Mouse (Mus musculus): ENCODE results near the gene Matn4. TPM values are rescaled to one million over a fixed set of nuclear protein-coding genes. Genes with fewer than 3 reads are reported as not detected.

The Matn4 gene
- polyA plus RNA-seq, 1 experiment, result 0.82 TPM

GRCm38 (mm10) chr2:164366947-164367346 lies 38.0 kb downstream of the Matn4 start:
- H3K4me3 ChIP-seq (ENCODE audit: extremely low read depth, insufficient read depth, insufficient read length), result no peak overlapping the region
- no peaks in the 10 kb centered on the region for H3K36me3 ChIP-seq (ENCODE audit: control insufficient read depth, insufficient read depth, low read length)
- H3K27ac ChIP-seq (ENCODE audit: insufficient read depth, low read length), result no peak overlapping the region
- 41% methylated on average over 3 of the region's 3 CpGs for WGBS
- TF ChIP-seq CTCF (IDR thresholded peaks at IDR 0.05; ENCODE audit: extremely low read depth, insufficient read depth, insufficient read length, insufficient replicate concordance) (no peak), POLR2A (IDR thresholded peaks at IDR 0.05; ENCODE audit: low read depth, low read length) (no peak)
- no peaks in the 10 kb centered on the region for H3K27me3 ChIP-seq (ENCODE audit: control insufficient read depth, insufficient read depth, low read length)
- peaks cover 11% of the 10 kb centered on the region for H3K4me1 ChIP-seq (ENCODE audit: control insufficient read depth, insufficient read depth, insufficient read length)
- DNase-seq (ENCODE audit: low read depth in 1 of 2, low spot score in 2 of 2), result no peak

- H3K4me3 ChIP-seq (ENCODE audit: extremely low read depth, insufficient read depth, insufficient read length), result no peak overlapping the region
- no peaks in the 10 kb centered on the region for H3K27me3 ChIP-seq (ENCODE audit: control insufficient read depth, insufficient read depth, low read length)
- H3K4me1 ChIP-seq (ENCODE audit: control insufficient read depth, insufficient read depth, insufficient read length), result peaks cover 10% of the 10 kb centered on the region; the same call in 1 of the 2 replicates
- no peak overlapping the region for H3K27ac ChIP-seq (ENCODE audit: insufficient read depth, low read length)
- H3K36me3 ChIP-seq (ENCODE audit: control insufficient read depth, insufficient read depth, low read length), result no peaks in the 10 kb centered on the region
- no peak for DNase-seq (ENCODE audit: low read depth in 1 of 2, low spot score in 2 of 2)
- TF ChIP-seq CTCF (IDR thresholded peaks at IDR 0.05; ENCODE audit: extremely low read depth, insufficient read depth, insufficient read length, insufficient replicate concordance), result no peak
- 47% methylated on average over 13 of the region's 13 CpGs for WGBS
Observed at GRCm38 (mm10) chr2:164360974-164361657, 43.8 kb downstream of the Matn4 start.

GRCm38 (mm10) chr2:164359668-164360067 lies 45.3 kb downstream of the Matn4 start:
- TF ChIP-seq CTCF (IDR thresholded peaks at IDR 0.05; ENCODE audit: extremely low read depth, insufficient read depth, insufficient read length, insufficient replicate concordance), result no peak
- TF ChIP-seq POLR2A (IDR thresholded peaks at IDR 0.05; ENCODE audit: low read depth, low read length), result no peak
- Histone ChIP-seq H3K27me3 (ENCODE audit: control insufficient read depth, insufficient read depth, low read length) (no peaks in the 10 kb centered on the region), H3K36me3 (ENCODE audit: control insufficient read depth, insufficient read depth, low read length) (no peaks in the 10 kb centered on the region), H3K4me3 (ENCODE audit: extremely low read depth, insufficient read depth, insufficient read length) (no peak overlapping the region), H3K4me1 (ENCODE audit: control insufficient read depth, insufficient read depth, insufficient read length) (peaks cover 12% of the 10 kb centered on the region; the same call in 1 of the 2 replicates), H3K27ac (ENCODE audit: insufficient read depth, low read length) (no peak overlapping the region)
- DNase-seq (ENCODE audit: low read depth in 1 of 2, low spot score in 2 of 2), result no peak
- 71% methylated on average over 5 of the region's 5 CpGs for WGBS

GRCm38 (mm10) chr2:164359031-164359430 lies 45.9 kb downstream of the Matn4 start:
- Histone ChIP-seq H3K4me3 (ENCODE audit: extremely low read depth, insufficient read depth, insufficient read length) (no peak overlapping the region), H3K27ac (ENCODE audit: insufficient read depth, low read length) (no peak overlapping the region), H3K36me3 (ENCODE audit: control insufficient read depth, insufficient read depth, low read length) (no peaks in the 10 kb centered on the region), H3K27me3 (ENCODE audit: control insufficient read depth, insufficient read depth, low read length) (no peaks in the 10 kb centered on the region), H3K4me1 (ENCODE audit: control insufficient read depth, insufficient read depth, insufficient read length) (peaks cover 12% of the 10 kb centered on the region; the same call in 1 of the 2 replicates)
- no peak for DNase-seq (ENCODE audit: low read depth in 1 of 2, low spot score in 2 of 2)
- no peak for TF ChIP-seq CTCF (IDR thresholded peaks at IDR 0.05; ENCODE audit: extremely low read depth, insufficient read depth, insufficient read length, insufficient replicate concordance)
- no peak for TF ChIP-seq POLR2A (IDR thresholded peaks at IDR 0.05; ENCODE audit: low read depth, low read length)
- WGBS, result 81% methylated on average over 5 of the region's 5 CpGs

- no peak overlapping the region for H3K27ac ChIP-seq (ENCODE audit: insufficient read depth, low read length)
- DNase-seq (ENCODE audit: low read depth in 1 of 2, low spot score in 2 of 2), result peak in 1 of 2 experiments; percentile 24
- peaks cover 12% of the 10 kb centered on the region; the same call in 1 of the 2 replicates for H3K4me1 ChIP-seq (ENCODE audit: control insufficient read depth, insufficient read depth, insufficient read length)
- no peak overlapping the region for H3K4me3 ChIP-seq (ENCODE audit: extremely low read depth, insufficient read depth, insufficient read length)
- no peaks in the 10 kb centered on the region for H3K27me3 ChIP-seq (ENCODE audit: control insufficient read depth, insufficient read depth, low read length)
- 83% methylated on average over 3 of the region's 3 CpGs for WGBS
- TF ChIP-seq POLR2A (IDR thresholded peaks at IDR 0.05; ENCODE audit: low read depth, low read length) (no peak), CTCF (IDR thresholded peaks at IDR 0.05; ENCODE audit: extremely low read depth, insufficient read depth, insufficient read length, insufficient replicate concordance) (peak; percentile 2; the same call in 1 of the 2 replicates)
- no peaks in the 10 kb centered on the region for H3K36me3 ChIP-seq (ENCODE audit: control insufficient read depth, insufficient read depth, low read length)
Observed at GRCm38 (mm10) chr2:164358373-164358772, 46.6 kb downstream of the Matn4 start.

- Histone ChIP-seq H3K27ac (ENCODE audit: insufficient read depth, low read length) (no peak overlapping the region), H3K4me1 (ENCODE audit: control insufficient read depth, insufficient read depth, insufficient read length) (peaks cover 10% of the 10 kb centered on the region; the same call in 1 of the 2 replicates), H3K27me3 (ENCODE audit: control insufficient read depth, insufficient read depth, low read length) (no peaks in the 10 kb centered on the region), H3K36me3 (ENCODE audit: control insufficient read depth, insufficient read depth, low read length) (no peaks in the 10 kb centered on the region), H3K4me3 (ENCODE audit: extremely low read depth, insufficient read depth, insufficient read length) (no peak overlapping the region)
- DNase-seq (ENCODE audit: low read depth in 1 of 2, low spot score in 2 of 2), result peak in 1 of 2 experiments; percentile 12
- 59% methylated on average over 11 of the region's 11 CpGs for WGBS
- TF ChIP-seq CTCF (IDR thresholded peaks at IDR 0.05; ENCODE audit: extremely low read depth, insufficient read depth, insufficient read length, insufficient replicate concordance), result no peak
- TF ChIP-seq POLR2A (IDR thresholded peaks at IDR 0.05; ENCODE audit: low read depth, low read length), result no peak
Observed at GRCm38 (mm10) chr2:164356177-164356967, 48.6 kb downstream of the Matn4 start.
